Mouse (Mus musculus) central nervous system, embryonic 18 days (tissue): ENCODE measurements around the gene Gpr33. TPM values are rescaled to one million over a fixed set of nuclear protein-coding genes. Genes with fewer than 3 reads are reported as not detected.

ENCODE experiments used
- polyA plus RNA-seq: library from polyadenylated mRNA; depleted of rRNA; stranded (reverse); fragments of >200 nt; gene quantifications from 2 replicates; pipeline ENCODE4 v1.2.3, GENCODE M21; 2012; rRNA removed

The Gpr33 gene
- polyA plus RNA-seq: not detected in 2 replicates

DNA sequence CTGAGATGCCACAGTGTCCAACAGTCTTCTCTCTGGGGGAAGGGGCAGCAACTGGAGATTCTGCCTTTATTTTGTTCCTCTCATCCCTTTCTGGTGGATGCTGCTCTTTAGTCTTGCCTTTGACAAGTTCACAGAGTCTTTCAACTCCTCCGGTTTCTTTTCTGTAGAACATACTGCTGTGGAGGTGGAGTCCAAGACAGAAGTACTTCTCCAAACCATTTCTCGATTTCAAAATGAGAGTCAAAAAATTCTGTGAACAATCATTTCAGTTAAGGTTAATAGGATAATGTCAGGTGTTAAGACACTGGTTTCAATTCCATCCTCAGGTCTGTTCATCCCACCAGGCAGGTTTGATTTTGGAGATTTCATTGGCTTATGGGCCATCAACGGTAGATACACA is at the start of gene Gpr33:
Gene Gpr33, minus strand, starts transcription at position 101 of the 400 bp plus-strand sequence.

DNA sequence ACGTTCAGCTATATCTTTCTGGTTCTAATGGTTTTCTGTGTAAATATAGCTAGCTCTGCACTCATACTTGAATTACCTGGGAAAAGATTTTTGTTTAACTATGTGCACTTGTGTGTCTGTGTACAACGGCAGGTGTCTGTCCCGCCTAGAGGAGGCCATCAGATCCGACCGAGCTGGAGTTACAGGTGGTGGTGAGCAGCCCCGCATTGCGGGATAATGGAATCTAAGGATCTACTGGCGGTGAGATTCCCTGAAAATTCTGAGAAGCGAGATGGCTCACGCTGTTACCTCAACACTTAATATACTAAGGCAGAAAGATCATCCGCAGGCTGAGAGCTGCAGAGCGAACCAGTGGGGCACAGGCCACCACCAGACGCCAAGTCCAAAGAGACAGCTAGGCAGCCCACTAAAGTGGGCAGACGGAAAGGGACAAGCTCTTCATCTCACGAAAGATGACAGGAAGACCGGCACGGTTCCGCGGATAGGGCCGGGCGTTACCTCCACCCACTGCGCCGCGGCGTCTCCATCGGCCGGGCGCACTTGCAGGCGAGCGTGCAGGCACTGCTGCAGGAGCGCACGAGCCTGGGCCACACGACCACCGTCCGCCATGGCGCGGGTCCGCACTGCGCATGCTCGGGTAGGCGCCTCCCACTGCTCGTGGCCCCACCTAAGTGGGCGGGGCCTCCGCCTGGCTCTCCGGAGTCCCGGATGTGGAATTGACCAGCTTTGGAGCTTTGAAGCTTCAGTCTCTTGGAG is 21.8 kb downstream of the Gpr33 start, which contains the start of gene Dtd2:
Gene Dtd2, minus strand, starts transcription at position 625 of the 756 bp plus-strand sequence.

Other genes with a start within 250 kb of the Gpr33 start
- 35.9 and 37.9 TPM in 2 replicates for gene Hectd1, start 198.5 kb downstream of the Gpr33 start, polyA plus RNA-seq
- gene Heatr5a, start 56.7 kb downstream of the Gpr33 start, polyA plus RNA-seq: 13.8 and 14.5 TPM in 2 replicates
- 8.8 and 11.5 TPM in 2 replicates for gene Dtd2, start 21.6 kb downstream of the Gpr33 start, polyA plus RNA-seq
- gene Nubpl, start 69.7 kb upstream of the Gpr33 start, polyA plus RNA-seq: 4.4 and 5.1 TPM in 2 replicates